Mouse (Mus musculus) testis, adult 2 months (tissue): ENCODE measurements around the gene Dcdc2a.

Experiments used
- CTCF ChIP-seq: fragments of 200-500 bp; IDR thresholded peaks from 2 replicates; pipeline ENCODE4 v1.5.1; 2012; ENCODE audit warnings: low read depth, mild to moderate bottlenecking, inconsistent platforms, low read length, moderate library complexity; ENCODE audit not compliant: control insufficient read depth, insufficient read depth, insufficient replicate concordance
- POLR2A ChIP-seq: fragments of 200-500 bp; IDR thresholded peaks from 2 replicates; pipeline ENCODE4 v1.6.1; 2012; ENCODE audit warnings: low read depth, mild to moderate bottlenecking, inconsistent platforms, low read length, moderate library complexity; ENCODE audit not compliant: control insufficient read depth

GRCm38 (mm10) chr13:25097348-25097747 is 41.5 kb downstream of the Dcdc2a start:
- TF ChIP-seq POLR2A (no peak), CTCF (no peak)
